ENCODE assay signal across 8 mouse cellular contexts in the genomic region with DNA sequence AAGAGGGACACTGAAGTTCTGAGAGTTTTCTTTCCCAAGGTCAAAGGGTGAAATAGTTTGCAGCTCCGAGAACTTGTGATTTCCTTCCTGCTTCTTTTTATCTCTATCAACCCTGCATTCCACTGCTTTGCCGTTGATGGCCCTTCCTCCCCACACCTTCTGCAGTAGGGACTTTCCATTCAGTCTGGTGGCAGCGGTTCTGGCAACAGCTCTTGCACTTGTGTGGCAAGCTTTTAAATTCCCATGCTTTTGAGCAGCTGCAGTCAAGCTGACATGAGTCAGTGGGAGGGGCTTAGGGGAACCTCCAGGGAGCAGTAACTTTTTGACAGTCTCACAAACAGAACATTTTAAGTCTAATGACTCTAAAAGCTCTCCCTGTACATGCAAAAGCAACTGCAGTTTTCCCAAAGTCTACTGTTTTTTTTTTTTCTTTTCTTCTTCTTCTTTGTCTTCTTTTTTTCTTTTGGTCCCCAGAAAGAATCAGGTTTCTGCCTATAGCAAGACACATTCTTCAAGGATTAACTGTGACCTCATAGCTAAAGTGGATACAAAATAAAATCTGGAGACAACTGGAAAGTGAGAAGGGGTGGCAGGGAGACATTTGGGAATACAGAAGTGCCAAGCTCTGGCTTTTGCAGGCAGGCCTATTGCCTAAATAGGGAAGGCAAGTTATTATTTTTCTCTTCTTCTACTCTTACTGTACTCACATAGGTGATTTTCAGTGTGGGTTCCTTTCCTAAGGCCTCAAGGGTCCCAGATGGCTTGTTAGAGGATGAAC.
DNase-seq lines count a peak whose midpoint lies in the region; ATAC-seq lines count a peak whose summit lies in the region.

No protein-coding gene starts in this region.

- ATAC-seq in common myeloid progenitor, adult 5-6 weeks (replicated peaks; ENCODE audit: low read depth, poor library complexity, severe bottlenecking), result peak; percentile 69
- peak; percentile 66; the same call in 1 of the 2 replicates for ATAC-seq in heart, embryonic 13.5 days (ENCODE audit: extremely low read depth, insufficient number of reproducible peaks, low FRiP score, low TSS enrichment)

- no peaks in the 10 kb centered on the region for H3K27me3 ChIP-seq in heart, embryonic 13.5 days (replicated peaks)
- H3K27me3 ChIP-seq in limb, embryonic 10.5 days (ENCODE audit: low read depth, poor library complexity, severe bottlenecking), result no peaks in the 10 kb centered on the region

- H3K36me3 ChIP-seq in heart, embryonic 13.5 days, result no peaks in the 10 kb centered on the region
- no peaks in the 10 kb centered on the region for H3K36me3 ChIP-seq in limb, embryonic 10.5 days

- peaks cover 36% of the 10 kb centered on the region for H3K4me1 ChIP-seq in heart, embryonic 13.5 days
- peaks cover 19% of the 10 kb centered on the region for H3K4me1 ChIP-seq in limb, embryonic 10.5 days

- H3K27ac ChIP-seq in heart, embryonic 13.5 days (replicated peaks), result peak overlapping the region; percentile 84
- H3K27ac ChIP-seq in limb, embryonic 10.5 days, result peak overlapping the region; percentile 61; the same call in 1 of the 2 replicates

- H3K9ac ChIP-seq in heart, embryonic 13.5 days, result 0 out of 2 replicates have a peak overlapping the region, but pooled peaks have one; percentile 5

- 1% methylated on average over 3 of the region's 3 CpGs for WGBS in heart, embryonic 13.5 days
- 10% methylated on average over 3 of the region's 3 CpGs for WGBS in limb, embryonic 10.5 days

- H3K4me3 ChIP-seq in heart, embryonic 13.5 days, result no peak overlapping the region
- H3K4me3 ChIP-seq in limb, embryonic 10.5 days, result no peak overlapping the region

- peak overlapping the region; percentile 13 for H3K4me2 ChIP-seq in heart, embryonic 13.5 days

- peak; percentile 59 for DNase-seq in NIH3T3 (ENCODE audit: low read depth)
- DNase-seq in limb, embryonic 10.5 days (ENCODE audit: low spot score), result no peak
- DNase-seq in testis, postnatal 10 days (ENCODE audit: low spot score), result peak; percentile 56
- no peak for DNase-seq in spleen, postnatal 4 days (ENCODE audit: low spot score in 2 of 2)
- no peak for DNase-seq in frontal cortex, postnatal 10 days (ENCODE audit: low spot score in 2 of 2)
- no peak for DNase-seq in left cerebral cortex, adult 9 months (ENCODE audit: low spot score in 2 of 2)

- H3K9me3 ChIP-seq in heart, embryonic 13.5 days, result no peaks in the 10 kb centered on the region
- H3K9me3 ChIP-seq in limb, embryonic 10.5 days (replicated peaks), result no peaks in the 10 kb centered on the region

Comparison
In these comparisons a context has a peak if more than half of its experiments do, and no peak if none do; other contexts are left out.
1. DNase-seq: peak in NIH3T3 (single experiment) and testis, postnatal 10 days (single experiment); none in limb, embryonic 10.5 days (single experiment), spleen, postnatal 4 days (0 of 2), frontal cortex, postnatal 10 days (0 of 2) and left cerebral cortex, adult 9 months (0 of 2).